Mouse (Mus musculus): ENCODE results near the gene Snap23.
A peak's percentile ranks its signal among the peaks of the same experiment; 100 is the strongest.

Gene Snap23

GRCm38 (mm10) chr2:120578286-120578685 is 10.8 kb downstream of the Snap23 start:
- peak in 1 of 2 experiments; percentile 35 for DNase-seq (ENCODE audit: inconsistent age in 2 of 2, low spot score in 1 of 2)

GRCm38 (mm10) chr2:120589759-120590158 is 22.3 kb downstream of the Snap23 start:
- no peak for DNase-seq (ENCODE audit: inconsistent age in 2 of 2, low spot score in 1 of 2)

- DNase-seq (ENCODE audit: inconsistent age in 2 of 2, low spot score in 1 of 2), result no peak
Observed at GRCm38 (mm10) chr2:120592227-120592626, 24.8 kb downstream of the Snap23 start.

DNA sequence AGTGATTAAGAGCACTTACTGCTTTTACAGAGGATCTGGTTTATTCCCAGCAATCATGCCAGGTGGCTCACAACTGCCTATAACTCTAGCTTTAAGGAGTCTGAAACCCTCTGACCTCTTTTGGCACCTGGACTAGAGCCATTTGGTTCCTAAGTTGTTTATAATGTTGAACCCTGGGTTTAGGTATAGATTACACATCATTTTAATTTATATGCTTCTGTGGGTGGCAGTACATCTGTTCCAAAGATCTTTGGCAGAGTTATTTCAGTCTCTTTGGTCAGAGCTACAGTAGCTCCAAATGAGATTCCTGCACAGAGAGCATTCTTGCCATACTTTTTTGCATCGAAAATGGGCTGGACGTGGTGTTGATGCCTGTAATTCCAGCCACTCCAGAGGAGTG is 30.3 kb downstream of the Snap23 start:
- no peak for DNase-seq (ENCODE audit: inconsistent age in 2 of 2, low spot score in 1 of 2)

DNA sequence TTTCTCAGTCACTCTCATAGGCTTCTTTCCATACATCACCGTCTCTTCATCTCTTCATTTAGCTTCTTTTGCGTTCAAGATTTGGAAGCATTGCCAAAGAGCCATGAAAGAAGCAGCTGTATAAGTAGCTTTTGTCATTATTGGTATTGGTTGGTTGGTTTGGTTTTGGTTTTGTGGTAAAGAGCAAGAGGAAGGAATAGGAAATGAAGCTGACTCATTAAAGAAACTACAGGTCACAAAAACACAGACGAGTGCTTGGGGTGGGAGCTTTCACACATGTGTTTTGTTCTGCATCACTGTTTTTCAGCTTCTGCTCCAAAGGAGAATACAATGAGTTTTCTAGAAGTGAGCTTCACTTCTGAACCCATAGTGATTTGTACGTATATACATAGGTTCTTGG is 32.0 kb downstream of the Snap23 start:
- no peak for DNase-seq (ENCODE audit: inconsistent age in 2 of 2, low spot score in 1 of 2)

DNA sequence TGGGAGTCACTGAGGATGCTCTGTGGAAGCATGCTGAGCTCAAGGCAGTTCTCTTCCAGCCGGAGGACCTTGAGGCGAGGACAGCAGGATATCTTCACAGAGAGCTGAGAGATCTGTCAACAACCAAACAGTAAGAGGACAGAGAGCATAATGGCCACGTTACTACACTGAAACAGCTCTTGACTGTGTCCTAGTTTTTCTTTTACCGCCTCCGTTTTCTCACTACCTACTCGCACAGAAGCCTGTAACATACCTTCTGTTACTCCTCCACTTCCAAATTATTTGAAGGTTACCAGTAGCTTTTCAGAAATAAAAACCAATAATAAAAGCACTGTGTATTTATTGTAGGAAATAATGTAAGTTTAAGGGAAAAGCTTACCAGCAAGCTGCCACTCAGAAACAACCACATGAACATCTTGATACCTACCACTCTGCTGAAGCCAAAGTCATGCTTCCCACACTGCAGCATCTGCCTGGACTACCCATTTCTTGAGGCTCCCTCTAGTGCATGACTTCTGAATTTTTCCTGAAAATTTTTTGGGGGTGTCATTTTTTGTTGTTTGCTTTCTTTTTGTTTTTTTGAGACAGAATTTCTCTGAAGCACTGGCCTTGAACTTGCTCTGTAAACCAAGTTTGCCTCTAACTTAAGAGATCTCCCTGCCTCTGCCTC is 38.7 kb downstream of the Snap23 start:
- DNase-seq (ENCODE audit: inconsistent age in 2 of 2, low spot score in 1 of 2), result peak; percentile 17 to 57

- DNase-seq (ENCODE audit: inconsistent age in 2 of 2, low spot score in 1 of 2), result peak; percentile 92 to 97
Observed at GRCm38 (mm10) chr2:120608830-120609723, 41.6 kb downstream of the Snap23 start, which contains the start of the genes Haus2 and Lrrc57. TSS of gene Haus2 (plus strand) at chr2:120609383. TSS of gene Lrrc57 (minus strand) at chr2:120609520.

- no peak for DNase-seq (ENCODE audit: inconsistent age in 2 of 2, low spot score in 1 of 2)
Observed at GRCm38 (mm10) chr2:120616279-120617163, 49.0 kb downstream of the Snap23 start.

GRCm38 (mm10) chr2:120619538-120619937 is 52.1 kb downstream of the Snap23 start:
- DNase-seq (ENCODE audit: inconsistent age in 2 of 2, low spot score in 1 of 2), result no peak

GRCm38 (mm10) chr2:120622920-120623319 is 55.4 kb downstream of the Snap23 start:
- DNase-seq (ENCODE audit: inconsistent age in 2 of 2, low spot score in 1 of 2), result no peak

DNA sequence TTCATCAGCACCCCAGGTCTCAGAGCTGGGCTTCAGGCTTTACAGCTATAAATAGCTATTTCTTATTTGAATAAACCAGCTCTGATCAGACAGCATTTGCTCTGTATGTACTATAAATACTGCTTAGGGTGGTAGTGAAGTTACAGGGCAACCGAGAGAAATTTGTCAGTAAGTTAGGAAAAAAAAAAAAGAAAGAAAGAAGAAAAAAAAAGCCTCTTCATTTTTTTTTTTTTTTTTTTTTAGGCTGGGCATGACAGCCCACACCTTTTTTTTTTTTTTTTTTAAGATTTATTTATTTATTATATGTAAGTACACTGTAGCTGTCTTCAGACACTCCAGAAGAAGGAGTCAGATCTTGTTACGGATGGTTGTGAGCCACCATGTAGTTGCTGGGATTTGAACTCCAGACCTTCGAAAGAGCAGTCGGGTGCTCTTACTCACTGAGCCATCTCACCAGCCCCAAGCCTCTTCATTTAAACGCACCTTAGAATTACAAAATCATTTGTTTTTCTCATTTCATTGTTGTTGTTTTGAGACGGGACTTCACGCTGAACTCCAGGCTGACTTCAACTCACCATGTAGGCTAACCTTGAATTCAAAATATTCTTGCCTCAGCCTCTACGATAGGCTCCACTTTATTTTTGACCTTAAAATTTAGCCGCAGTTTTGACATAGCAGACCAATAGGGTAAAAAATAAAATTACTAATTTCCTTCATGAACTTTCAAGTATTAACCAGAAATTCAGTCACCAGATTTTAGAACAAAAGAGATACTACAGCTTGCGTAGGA is 60.8 kb downstream of the Snap23 start:
- no peak for DNase-seq (ENCODE audit: inconsistent age in 2 of 2, low spot score in 1 of 2)

GRCm38 (mm10) chr2:120628886-120629735 is 61.6 kb downstream of the Snap23 start, which contains the start of gene Stard9:
TSS of gene Stard9 (plus strand) at chr2:120629121.
- DNase-seq (ENCODE audit: inconsistent age in 2 of 2, low spot score in 1 of 2), result peak; percentile 99

- peak in 1 of 2 experiments; percentile 72 for DNase-seq (ENCODE audit: inconsistent age in 2 of 2, low spot score in 1 of 2)
Observed at GRCm38 (mm10) chr2:120630246-120630645, 62.8 kb downstream of the Snap23 start.

DNA sequence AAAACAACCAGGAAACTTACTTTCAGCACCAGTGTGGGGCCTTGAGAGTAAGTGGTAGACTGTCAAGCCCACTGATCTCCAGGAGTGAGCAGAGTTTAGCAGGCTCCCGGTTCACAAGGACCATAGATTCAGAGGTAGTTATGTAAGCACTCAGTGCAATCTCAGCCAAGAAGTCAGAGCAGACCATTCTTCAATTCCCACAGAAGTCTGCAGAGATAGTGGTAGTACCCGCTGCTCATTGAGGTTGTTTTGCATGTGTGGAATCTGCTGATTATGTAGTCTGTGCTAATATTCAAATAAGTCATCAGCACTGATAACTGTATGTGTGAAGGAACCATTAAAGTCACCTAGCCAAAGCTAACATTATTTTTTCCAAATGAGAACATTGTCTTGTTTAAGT is 63.2 kb downstream of the Snap23 start:
- no peak for DNase-seq (ENCODE audit: inconsistent age in 2 of 2, low spot score in 1 of 2)

DNA sequence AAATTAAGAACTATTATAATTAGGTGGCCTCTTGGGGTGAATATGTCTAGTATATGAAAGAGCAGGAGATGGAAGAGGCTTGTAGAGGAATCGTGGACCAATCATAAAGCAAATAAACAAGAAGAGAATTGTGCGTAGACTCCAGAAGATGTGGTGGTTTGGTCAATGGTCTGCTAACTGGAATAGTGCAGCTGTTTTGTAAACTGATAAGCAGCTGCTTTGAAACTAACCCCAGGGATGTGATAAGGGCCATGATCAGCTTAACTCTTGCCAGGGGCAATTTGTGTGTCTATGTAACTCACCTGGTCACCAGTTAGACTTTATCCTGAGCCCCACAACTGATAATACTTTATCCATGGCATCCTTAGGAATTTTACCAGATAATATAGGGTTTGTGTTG is 64.0 kb downstream of the Snap23 start:
- no peak for DNase-seq (ENCODE audit: inconsistent age in 2 of 2, low spot score in 1 of 2)

GRCm38 (mm10) chr2:120631957-120632356 is 64.5 kb downstream of the Snap23 start:
- DNase-seq (ENCODE audit: inconsistent age in 2 of 2, low spot score in 1 of 2), result peak; percentile 48 to 73

DNA sequence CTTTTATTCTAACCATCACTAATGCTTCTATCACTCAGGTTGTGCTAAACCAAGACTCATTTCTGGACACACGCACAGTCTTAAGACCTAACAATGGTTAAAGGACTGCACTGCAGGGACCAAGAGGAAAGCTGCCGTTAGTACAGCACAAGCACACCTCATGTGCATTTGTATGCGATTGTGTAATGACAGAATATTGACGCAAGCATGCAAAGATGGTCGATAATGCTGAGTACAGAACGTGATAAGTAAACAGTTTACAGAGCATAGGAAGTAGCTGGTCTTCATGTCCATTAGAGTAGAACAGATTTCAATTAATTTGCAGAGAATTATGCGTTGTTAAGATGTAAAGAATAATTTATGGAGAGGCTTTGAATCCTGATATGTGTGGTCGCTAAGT is 73.4 kb downstream of the Snap23 start:
- no peak for DNase-seq (ENCODE audit: inconsistent age in 2 of 2, low spot score in 1 of 2)

DNA sequence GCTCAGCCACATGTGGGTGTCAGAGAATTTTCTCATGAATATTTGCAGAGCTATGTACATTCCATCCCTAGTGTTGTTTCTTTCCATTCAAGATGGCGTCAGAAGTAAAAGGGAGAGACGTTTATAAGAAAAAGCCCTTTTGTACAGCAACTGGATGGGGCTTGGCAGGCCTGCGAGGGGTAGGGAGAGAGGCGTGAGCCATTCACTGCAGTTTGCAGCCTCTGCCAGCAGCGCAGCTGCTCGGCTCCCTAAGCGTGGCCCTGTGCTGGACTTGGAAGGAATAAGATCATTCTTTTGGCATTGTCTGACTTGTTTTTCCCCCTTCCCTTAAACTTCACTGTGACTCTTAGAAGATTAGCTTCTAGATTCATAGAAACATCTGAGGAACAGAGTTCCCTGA is 76.4 kb downstream of the Snap23 start:
- DNase-seq (ENCODE audit: inconsistent age in 2 of 2, low spot score in 1 of 2), result no peak

DNA sequence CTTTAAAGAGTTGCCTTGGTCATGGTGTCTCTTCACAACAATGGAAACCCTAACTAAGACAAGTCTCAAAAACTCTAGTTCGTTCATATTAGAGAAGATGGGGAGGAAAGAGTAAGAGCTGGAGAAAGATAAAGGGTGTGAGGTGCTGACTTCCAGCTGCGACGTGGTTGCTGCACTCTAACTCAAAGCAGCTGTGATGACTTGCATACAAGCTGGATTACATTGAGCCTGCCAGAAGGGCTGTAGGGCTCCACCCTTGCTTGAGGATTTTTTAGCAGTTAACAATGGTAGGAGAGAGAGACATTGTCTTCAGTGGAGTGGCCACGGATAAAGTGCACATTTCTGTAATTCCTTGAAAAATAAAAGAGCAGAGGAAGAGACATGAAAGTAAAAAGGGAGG is 79.3 kb downstream of the Snap23 start:
- no peak for DNase-seq (ENCODE audit: inconsistent age in 2 of 2, low spot score in 1 of 2)
